Mouse (Mus musculus) lung, adult 2 months (tissue): ENCODE results near the gene Acsbg1. TPM values are rescaled to one million over a fixed set of nuclear protein-coding genes. Genes with fewer than 3 reads are reported as not detected.
A peak's percentile ranks its signal among the peaks of the same experiment; 100 is the strongest.
"Not testable (repeated sequence)": the region's sequence is repeated elsewhere in the genome, so short reads cannot be mapped to it uniquely, and the experiment has no call there.

Experiments used
- DNase-seq: peaks from one replicate; pipeline ENCODE4 v3.0.0; 2022
- H3K4me1 ChIP-seq: fragments of 200-500 bp; 2 replicates; pipeline ENCODE4 v1.6.1; 2011; ENCODE audit warnings: low read length; ENCODE audit not compliant: control insufficient read depth, insufficient read depth
- H3K4me3 ChIP-seq: fragments of 200-500 bp; replicated peaks from 2 replicates; pipeline ENCODE3; 2011; ENCODE audit warnings: low read depth, mild to moderate bottlenecking, control low read depth, low read length; ENCODE audit errors: extremely low read depth
- CTCF ChIP-seq: fragments of 200-500 bp; IDR thresholded peaks from 2 replicates; pipeline ENCODE4 v1.5.1; 2011; ENCODE audit warnings: mild to moderate bottlenecking, low read length, control low read depth; ENCODE audit not compliant: insufficient read depth
- POLR2A ChIP-seq: fragments of 200-500 bp; IDR thresholded peaks from 2 replicates; pipeline ENCODE4 v1.6.1; 2011; ENCODE audit warnings: low read depth, mild to moderate bottlenecking, control low read depth, low read length, borderline replicate concordance; ENCODE audit errors: extremely low read depth
- WGBS: fragments of 180-500 bp; shearing (Covaris S2); methylation state at CpG from one replicate; pipeline ENCODE4 v1.1.7; 2018; 5-methylcytosine and 5-hydroxymethylcytosine counted together
- polyA plus RNA-seq: library from polyadenylated mRNA; depleted of rRNA; stranded (reverse); fragments of >200 nt; gene quantifications from 2 replicates; pipeline ENCODE4 v1.2.3, GENCODE M21; 2012

The Acsbg1 gene
- polyA plus RNA-seq, 1 experiment, result 31.6 TPM

DNA sequence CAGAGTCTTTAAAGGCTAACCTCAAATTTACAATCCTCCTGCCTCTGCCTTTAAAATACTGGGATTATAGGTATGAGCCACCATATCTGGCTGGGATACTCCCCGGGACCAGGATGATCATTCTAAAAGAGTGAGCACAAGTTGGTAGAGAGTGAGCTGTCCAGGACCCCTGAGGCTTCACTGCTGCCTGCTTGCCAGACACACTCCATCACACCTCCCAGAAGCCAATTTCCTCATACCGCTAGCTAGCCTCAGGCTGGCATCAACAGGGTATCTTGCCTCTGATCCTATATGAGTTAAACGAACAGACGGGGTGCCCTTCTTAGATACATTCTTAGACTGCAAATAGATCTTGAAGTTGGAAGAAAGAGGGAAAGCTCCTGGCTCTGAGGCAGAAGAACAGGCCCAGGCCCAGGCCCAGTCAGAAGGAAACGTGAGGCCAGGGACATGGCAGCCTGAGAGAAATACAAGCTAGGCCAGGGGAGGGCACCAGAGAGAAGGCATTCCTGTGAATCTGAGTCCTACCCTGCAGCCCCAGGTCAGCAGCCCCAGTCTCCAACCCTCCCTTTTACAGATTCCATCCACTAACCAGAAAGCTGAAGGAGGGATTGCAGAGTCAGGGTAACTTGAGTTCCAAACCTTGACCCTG lies 31.9 kb downstream of the Acsbg1 start:
- Histone ChIP-seq H3K4me1 (no peaks in the 10 kb centered on the region), H3K4me3 (no peak overlapping the region)
- DNase-seq, result no peak
- no peak for TF ChIP-seq POLR2A
- no peak for TF ChIP-seq CTCF
- WGBS, result 85% methylated on average over 5 of the region's 5 CpGs

DNA sequence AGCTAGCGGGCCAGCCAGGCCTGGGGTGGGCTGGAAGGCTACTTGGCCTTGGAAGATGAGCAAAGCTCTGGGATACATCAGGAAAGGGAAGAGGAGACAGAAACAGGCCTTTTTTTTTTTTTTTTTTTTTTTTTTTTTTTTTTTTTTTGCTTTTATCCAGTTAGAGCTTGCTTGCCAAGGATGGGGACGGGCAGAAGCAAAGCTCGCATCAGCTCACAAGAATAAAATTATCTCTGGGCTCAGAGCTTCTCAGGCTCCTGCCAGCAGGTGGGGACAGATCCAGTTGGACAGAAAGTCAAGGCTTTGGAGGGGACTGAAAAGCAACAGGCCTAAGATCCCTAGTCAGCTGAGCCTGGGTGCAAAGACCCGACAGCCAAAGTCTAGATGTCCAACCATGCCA lies 32.9 kb downstream of the Acsbg1 start:
- Histone ChIP-seq H3K4me3 (no peak overlapping the region), H3K4me1 (no peaks in the 10 kb centered on the region)
- TF ChIP-seq POLR2A (no peak), CTCF (no peak)
- 81% methylated on average over 4 of the region's 4 CpGs for WGBS
- no peak for DNase-seq

DNA sequence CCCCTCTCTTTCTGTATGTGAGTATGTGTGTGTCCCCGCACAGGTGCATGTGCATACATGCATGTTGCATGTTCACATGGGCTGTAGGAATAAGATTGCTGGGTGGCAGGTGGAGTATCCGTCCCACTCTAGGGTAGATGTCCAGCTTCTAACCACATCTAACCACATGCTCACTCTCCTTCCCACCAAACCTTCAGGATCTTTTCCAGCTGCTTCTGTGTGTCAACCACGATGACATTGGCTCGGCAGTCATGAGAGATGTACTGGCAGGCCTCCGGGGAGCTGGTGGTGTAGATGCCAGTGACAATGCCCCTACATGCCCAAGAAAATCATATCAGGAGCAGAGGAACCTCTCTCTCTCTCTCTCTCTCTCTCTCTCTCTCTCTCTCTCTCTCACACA lies 34.4 kb downstream of the Acsbg1 start:
- H3K4me1 ChIP-seq, result no peaks in the 10 kb centered on the region
- TF ChIP-seq POLR2A (no peak), CTCF (no peak)
- H3K4me3 ChIP-seq, result no peak overlapping the region
- WGBS, result 84% methylated on average over 5 of the region's 5 CpGs
- DNase-seq, result no peak

DNA sequence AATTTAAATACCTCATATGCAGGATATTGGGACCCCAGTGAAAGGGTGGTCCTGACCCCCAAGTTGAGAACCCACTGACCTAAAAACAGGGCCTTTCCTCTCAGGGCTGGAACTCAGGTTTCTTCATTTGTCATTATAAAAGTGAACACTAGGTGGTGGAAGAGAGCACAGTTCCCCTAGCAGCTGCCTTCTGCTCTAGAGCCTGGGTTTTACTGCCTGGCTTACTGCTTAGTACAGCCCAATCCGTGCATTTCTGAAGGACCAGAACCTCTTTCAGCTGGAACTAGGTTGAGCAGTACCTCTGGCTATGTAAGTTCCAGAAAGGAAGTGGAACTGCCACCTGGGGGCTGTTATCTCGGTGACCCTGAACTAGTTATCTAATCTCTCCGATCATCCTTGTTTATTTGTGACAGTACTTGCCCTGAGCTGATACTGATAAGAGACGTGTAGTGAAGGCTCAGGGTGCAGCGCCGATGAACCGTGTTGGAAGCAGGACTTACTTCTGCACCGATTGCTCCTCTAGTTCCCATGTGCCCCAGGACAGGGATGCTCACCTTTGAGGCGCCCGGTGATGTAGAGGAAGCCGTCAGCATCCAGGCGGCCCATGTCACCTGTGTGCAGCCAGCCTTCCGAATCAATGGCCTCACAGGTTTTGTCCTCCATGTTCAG lies 47.4 kb downstream of the Acsbg1 start:
- Histone ChIP-seq H3K4me3 (no peak overlapping the region), H3K4me1 (no peaks in the 10 kb centered on the region)
- TF ChIP-seq POLR2A (no peak), CTCF (peak; percentile 59)
- peak; percentile 16 for DNase-seq
- 38% methylated on average over 13 of the region's 13 CpGs for WGBS

DNA sequence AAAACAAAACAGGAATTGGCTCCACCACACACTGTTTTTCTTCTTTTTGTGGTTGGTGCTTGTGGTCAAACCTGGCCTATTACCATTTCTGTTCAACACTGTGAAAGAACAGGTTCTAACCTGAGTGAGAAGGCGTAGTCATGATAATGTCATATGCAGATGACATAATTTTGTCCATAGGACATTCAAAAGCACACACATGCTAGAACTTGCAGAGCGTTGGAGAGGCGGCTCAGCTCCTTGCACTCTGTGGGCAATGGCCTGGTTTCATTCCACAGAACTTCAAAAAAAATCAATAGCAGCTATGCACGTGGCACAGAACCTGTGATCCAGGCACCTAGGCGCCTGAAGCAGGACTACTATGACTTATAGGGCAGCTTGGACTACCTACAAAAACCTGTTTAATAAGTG lies 48.9 kb downstream of the Acsbg1 start:
- no peaks in the 10 kb centered on the region for H3K4me1 ChIP-seq
- 72% methylated on average over 5 of the region's 5 CpGs for WGBS
- H3K4me3 ChIP-seq, result no peak overlapping the region
- no peak for TF ChIP-seq CTCF
- no peak for TF ChIP-seq POLR2A
- no peak for DNase-seq

DNA sequence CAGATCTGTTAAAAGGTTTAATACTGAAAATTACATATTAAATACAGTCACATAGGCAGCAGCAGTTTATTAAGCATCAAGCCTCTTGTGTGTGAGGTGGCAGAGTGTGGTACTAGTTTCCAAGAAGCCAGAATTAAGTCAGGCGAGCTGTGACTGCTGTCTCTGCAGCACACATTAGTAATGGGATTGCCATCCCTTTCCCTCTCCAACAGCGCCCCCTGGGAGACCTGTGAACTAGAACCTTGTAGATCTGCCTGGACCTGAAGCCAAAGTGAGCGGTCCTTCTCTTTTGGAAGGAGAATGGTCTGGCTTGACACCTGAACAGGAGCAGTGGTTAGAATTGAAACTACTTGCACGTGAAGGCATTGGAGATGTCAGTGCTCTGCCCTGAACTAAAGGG lies 56.8 kb downstream of the Acsbg1 start:
- 57% methylated on average over 4 of the region's 4 CpGs for WGBS
- peak; percentile 64 for TF ChIP-seq CTCF
- TF ChIP-seq POLR2A, result no peak
- Histone ChIP-seq H3K4me1 (no peaks in the 10 kb centered on the region), H3K4me3 (no peak overlapping the region)
- DNase-seq, result peak; percentile 75

DNA sequence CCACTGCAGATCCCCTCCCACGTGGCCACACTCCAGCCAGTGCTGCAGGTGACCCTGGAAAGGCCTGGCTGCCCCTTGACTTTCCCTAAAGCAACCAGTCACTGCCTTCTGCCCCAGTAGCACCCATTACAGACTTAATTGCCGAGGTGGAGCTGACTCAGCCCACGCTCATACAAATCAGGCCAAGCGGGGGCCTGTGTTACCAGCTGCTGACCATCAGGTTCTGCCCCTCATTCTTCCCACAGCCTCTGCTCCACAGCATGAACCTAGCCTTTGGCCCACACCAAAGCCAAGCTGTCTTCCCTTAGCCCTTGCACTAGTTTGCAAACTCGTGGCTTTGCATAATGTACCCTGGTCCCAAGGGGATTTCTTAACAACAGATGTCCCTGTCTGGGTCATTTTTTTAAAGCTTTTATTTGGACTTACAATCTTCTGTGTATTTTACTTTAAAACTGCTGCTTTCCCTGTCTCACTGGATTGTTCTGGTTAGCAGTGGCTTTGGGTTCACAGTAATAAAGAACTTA lies 57.5 kb downstream of the Acsbg1 start:
- H3K4me1 ChIP-seq, result no peaks in the 10 kb centered on the region
- no peak for DNase-seq
- no peak for TF ChIP-seq CTCF
- no peak for TF ChIP-seq POLR2A
- H3K4me3 ChIP-seq, result no peak overlapping the region
- WGBS, result 62% methylated on average over 5 of the region's 5 CpGs

DNA sequence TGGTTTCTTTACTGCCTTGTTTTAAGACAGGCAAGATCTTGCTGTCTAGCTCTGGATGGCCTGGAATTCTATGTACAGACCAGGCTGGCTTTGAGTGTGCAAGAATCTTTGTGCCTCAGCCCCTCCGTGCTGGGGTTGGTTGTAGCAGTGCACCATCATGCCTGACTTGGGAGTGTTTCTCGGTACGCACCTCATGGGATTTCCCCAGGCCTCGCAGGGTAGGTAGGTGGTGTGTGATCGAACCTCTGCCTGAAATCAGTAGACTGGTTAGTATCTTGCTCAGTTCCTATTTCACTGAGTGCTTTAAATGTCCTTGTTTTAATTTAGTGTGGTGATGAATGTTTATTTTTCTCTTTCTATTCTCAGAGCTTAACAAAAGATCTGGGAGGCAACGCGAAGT lies 58.8 kb downstream of the Acsbg1 start:
- Histone ChIP-seq H3K4me1 (no peaks in the 10 kb centered on the region), H3K4me3 (no peak overlapping the region)
- no peak for DNase-seq
- no peak for TF ChIP-seq POLR2A
- no peak for TF ChIP-seq CTCF
- 90% methylated on average over 7 of the region's 7 CpGs for WGBS

DNA sequence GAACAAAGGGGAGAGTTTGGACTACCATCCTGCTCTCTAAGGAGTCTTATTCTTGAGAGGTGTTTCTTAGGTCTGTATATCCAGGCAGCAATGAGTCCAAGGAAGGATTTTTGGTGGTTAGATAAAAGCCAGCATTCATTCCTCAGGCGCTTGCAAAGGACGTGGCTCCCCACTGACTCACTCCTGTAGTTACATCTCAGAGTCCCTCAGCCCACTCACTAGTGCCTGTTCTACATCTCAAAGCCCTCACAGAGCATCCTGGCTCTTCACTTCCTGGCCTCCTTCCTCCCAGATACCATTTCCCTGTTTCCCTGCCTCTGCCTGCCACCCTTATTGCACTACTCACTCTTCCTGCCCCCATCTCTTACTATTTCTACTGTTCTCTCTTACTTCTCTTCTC lies 59.3 kb downstream of the Acsbg1 start:
- TF ChIP-seq CTCF (no peak), POLR2A (no peak)
- WGBS, result 81% methylated on average over 2 of the region's 2 CpGs
- DNase-seq, result no peak
- Histone ChIP-seq H3K4me3 (no peak overlapping the region), H3K4me1 (no peaks in the 10 kb centered on the region)

DNA sequence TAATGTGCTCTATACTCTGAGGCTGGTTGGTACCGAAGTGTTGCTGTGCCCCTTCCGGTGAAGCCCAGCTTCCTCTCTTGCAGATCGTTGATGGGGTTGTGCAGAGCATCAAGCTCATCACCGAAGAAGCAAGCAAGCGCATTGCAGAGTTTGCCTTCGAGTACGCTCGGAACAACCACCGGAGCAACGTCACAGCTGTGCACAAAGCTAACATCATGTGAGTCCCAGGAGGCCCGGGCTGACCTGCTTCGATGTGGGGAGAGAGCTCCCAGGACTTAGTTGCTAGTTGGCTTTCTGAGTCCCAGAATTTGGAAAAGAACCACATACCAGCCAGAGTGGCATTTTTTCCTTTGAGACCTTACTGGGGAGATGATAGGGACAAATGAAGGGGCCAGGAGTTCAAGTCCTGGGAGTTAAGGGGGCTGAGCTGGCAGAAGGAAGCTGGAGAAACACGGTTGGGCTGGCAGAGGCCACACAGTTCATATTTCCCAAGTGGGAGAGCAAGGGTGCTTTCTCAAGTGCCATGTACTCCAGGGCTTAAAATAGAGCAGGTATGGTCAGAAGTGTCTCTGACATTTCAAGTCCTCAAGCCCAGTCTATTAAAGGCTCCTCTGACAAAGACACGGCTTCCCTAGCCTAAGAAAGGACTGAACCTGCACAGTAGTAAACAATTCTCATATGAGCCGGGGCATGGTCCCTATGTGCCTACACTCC lies 64.8 kb downstream of the Acsbg1 start:
- DNase-seq, result peak; percentile 28
- H3K4me1 ChIP-seq, result no peaks in the 10 kb centered on the region
- H3K4me3 ChIP-seq, result no peak overlapping the region
- no peak for TF ChIP-seq CTCF
- 83% methylated on average over 15 of the region's 15 CpGs for WGBS

DNA sequence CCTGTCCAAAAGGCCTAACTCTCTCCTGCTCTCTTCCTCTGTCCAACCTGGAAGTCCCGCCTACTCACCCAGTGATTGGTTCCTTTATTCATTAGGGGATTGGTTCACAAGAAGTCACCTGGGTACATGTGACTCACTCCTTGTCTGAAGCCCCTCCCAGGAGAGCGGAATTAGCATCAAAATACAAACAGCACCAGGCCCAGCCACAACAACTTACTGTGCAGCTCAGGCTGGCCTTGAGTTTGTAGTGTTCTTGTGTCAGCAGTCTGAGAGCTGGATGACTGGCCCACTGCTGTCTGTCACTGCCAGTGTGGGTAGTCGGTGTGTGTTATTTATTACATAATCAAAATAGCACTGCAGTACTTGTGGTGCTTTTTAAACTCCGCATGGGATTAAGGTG lies 68.0 kb downstream of the Acsbg1 start:
- WGBS, result 85% methylated on average over 4 of the region's 4 CpGs

More for the DNA sequence above, 68.0 kb downstream of the Acsbg1 start:
- not testable (repeated sequence) for H3K4me3 ChIP-seq, H3K4me1 ChIP-seq, DNase-seq
